Mouse (Mus musculus): Measurements from ENCODE around the gene Fscn1. TPM values are rescaled to one million over a fixed set of nuclear protein-coding genes. Genes with fewer than 3 reads are reported as not detected.

Gene Fscn1
- polyA plus RNA-seq, 1 experiment from 2014 or later, result 478 TPM

DNA sequence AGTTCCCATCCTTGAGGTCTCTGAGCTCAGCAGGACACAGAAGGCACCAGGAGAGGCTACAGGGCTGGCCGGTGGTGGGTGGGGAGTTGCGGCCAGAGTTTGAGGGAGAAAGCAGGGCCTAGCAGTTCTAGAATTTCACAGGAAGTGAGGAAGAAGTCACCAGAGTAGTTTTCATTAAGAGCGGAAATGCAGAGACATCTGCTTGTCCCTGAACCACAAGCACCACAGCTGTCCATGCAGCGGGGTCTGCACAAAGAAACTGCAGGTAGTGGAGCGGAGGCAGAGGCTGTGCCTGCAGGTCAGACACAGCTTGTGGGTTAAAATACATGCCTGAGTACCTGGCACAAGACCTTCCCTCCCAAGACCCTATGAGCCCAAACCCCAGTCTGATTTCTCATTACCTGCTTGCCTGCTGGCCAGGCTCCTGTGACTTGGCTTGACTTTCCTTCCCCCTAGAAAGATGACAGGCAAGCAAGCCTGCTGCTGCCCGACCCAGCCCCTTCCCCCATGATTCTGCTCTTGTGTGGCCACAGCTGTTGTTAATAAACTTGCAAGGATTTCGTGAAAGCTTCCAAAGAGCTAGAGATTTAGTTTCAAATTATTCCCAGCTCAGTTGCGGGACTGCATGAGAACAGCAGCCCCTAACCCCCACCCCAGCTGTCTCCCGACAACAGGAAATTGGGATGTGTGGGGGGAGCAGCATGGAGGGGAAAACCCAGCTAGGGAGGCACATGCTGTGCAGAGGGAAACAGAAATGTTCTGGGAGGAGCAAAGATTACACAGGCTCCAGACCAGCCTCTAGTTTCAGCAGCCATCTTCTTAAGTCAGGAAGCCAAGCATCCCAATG lies 40.7 kb downstream of the Fscn1 start:
- no peak overlapping the region for H3K4me2 ChIP-seq (ENCODE audit: low read length)
- H3K9ac ChIP-seq (ENCODE audit: low read depth, low read length), result peak overlapping the region; percentile 31; the same call in 1 of the 2 replicates

GRCm38 (mm10) chr5:143009383-143009782 lies 49.2 kb downstream of the Fscn1 start:
- H3K9me3 ChIP-seq (ENCODE audit: control insufficient read depth, low read length), result no peaks in the 10 kb centered on the region
- H3K4me2 ChIP-seq (ENCODE audit: low read length), result no peak overlapping the region
- H3K4me1 ChIP-seq (ENCODE audit: control insufficient read depth, insufficient read depth, low read depth, low read length), result peaks cover 2% of the 10 kb centered on the region; the same call in 1 of the 2 replicates
- peak overlapping the region; percentile 6; the same call in 1 of the 2 replicates for H3K27ac ChIP-seq (ENCODE audit: low read depth, low read length)
- 38% methylated on average over 9 of the region's 11 CpGs for WGBS
- ATAC-seq, result no peak
- no peak overlapping the region for H3K4me3 ChIP-seq (ENCODE audit: low read length)
- no peak overlapping the region for H3K9ac ChIP-seq (ENCODE audit: low read depth, low read length)
- H3K27me3 ChIP-seq (replicated peaks; ENCODE audit: control insufficient read depth, insufficient read depth, low read length), result no peaks in the 10 kb centered on the region
- peaks cover 16% of the 10 kb centered on the region for H3K36me3 ChIP-seq (ENCODE audit: control insufficient read depth, insufficient read depth, low read length)

More for the DNA sequence above, 40.7 kb downstream of the Fscn1 start:
- Histone ChIP-seq H3K4me3 (ENCODE audit: low read length) (no peak overlapping the region), H3K27ac (ENCODE audit: low read depth, low read length) (peak overlapping the region; percentile 76), H3K4me1 (ENCODE audit: control insufficient read depth, insufficient read depth, low read depth, low read length) (peaks cover 8% of the 10 kb centered on the region), H3K9me3 (ENCODE audit: control insufficient read depth, low read length) (no peaks in the 10 kb centered on the region), H3K36me3 (ENCODE audit: control insufficient read depth, insufficient read depth, low read length) (peaks cover 8% of the 10 kb centered on the region), H3K27me3 (replicated peaks; ENCODE audit: control insufficient read depth, insufficient read depth, low read length) (no peaks in the 10 kb centered on the region)
- WGBS, result 48% methylated on average over 9 of the region's 9 CpGs
- ATAC-seq, result peak; percentile 58; the same call in 1 of the 2 replicates

GRCm38 (mm10) chr5:143017401-143017800 lies 57.3 kb downstream of the Fscn1 start:
- Histone ChIP-seq H3K27me3 (replicated peaks; ENCODE audit: control insufficient read depth, insufficient read depth, low read length) (no peaks in the 10 kb centered on the region), H3K4me1 (ENCODE audit: control insufficient read depth, insufficient read depth, low read depth, low read length) (no peaks in the 10 kb centered on the region), H3K9me3 (ENCODE audit: control insufficient read depth, low read length) (no peaks in the 10 kb centered on the region), H3K36me3 (ENCODE audit: control insufficient read depth, insufficient read depth, low read length) (peaks cover 11% of the 10 kb centered on the region), H3K27ac (ENCODE audit: low read depth, low read length) (no peak overlapping the region), H3K4me3 (ENCODE audit: low read length) (no peak overlapping the region), H3K4me2 (ENCODE audit: low read length) (no peak overlapping the region), H3K9ac (ENCODE audit: low read depth, low read length) (no peak overlapping the region)
- 90% methylated on average over 5 of the region's 5 CpGs for WGBS
- no peak for ATAC-seq

Other genes starting within 250 kb of the Fscn1 start
- 19.7 and 23.8 TPM in 2 replicates for gene Tnrc18, start 142.7 kb upstream of the Fscn1 start, polyA plus RNA-seq (2015; fragmentation: Nextera tagmentation; extraction: Ambion mirVana)
- gene Fbxl18, start 64.9 kb upstream of the Fscn1 start, polyA plus RNA-seq (2015; fragmentation: Nextera tagmentation; extraction: Ambion mirVana), result 29.7 and 32.9 TPM in 2 replicates
- 11,512 and 13,219 TPM in 2 replicates for gene Actb, start 53.6 kb upstream of the Fscn1 start, polyA plus RNA-seq (2015; fragmentation: Nextera tagmentation; extraction: Ambion mirVana)
- gene Rnf216, start 152.7 kb downstream of the Fscn1 start, polyA plus RNA-seq (2015; fragmentation: Nextera tagmentation; extraction: Ambion mirVana), result 27.2 and 31.0 TPM in 2 replicates
- 0.02 TPM in 1 of 2 replicates, not detected in the other for gene Olfr718-ps1, start 187.2 kb downstream of the Fscn1 start, polyA plus RNA-seq (2015; fragmentation: Nextera tagmentation; extraction: Ambion mirVana)
- gene Rbak, start 220.4 kb downstream of the Fscn1 start, polyA plus RNA-seq (2015; fragmentation: Nextera tagmentation; extraction: Ambion mirVana), result 9.6 and 11.4 TPM in 2 replicates
- not detected in 2 replicates for gene Spdye4b, start 220.7 kb downstream of the Fscn1 start, polyA plus RNA-seq (2015; fragmentation: Nextera tagmentation; extraction: Ambion mirVana)